Mouse (Mus musculus) neural tube, embryonic 15.5 days (tissue): ENCODE measurements around the gene Hirip3. TPM values are rescaled to one million over a fixed set of nuclear protein-coding genes. Genes with fewer than 3 reads are reported as not detected.

Source experiments
- polyA plus RNA-seq: library from polyadenylated mRNA; unstranded; fragments of >200 nt; fragmentation: Nextera tagmentation; extraction: Ambion mirVana; gene quantifications from 2 replicates; pipeline ENCODE4 v1.2.1, GENCODE M21; 2015

Hirip3 gene
- polyA plus RNA-seq, 1 experiment from 2014 or later: 20.3 TPM

Other genes with a start within 250 kb of the Hirip3 start
- 12.4 and 13.9 TPM in 2 replicates for gene Nupr1, start 231.1 kb upstream of the Hirip3 start, polyA plus RNA-seq
- 53.2 and 64.5 TPM in 2 replicates for gene Sgf29, start 212.7 kb upstream of the Hirip3 start, polyA plus RNA-seq
- 3.4 and 5.1 TPM in 2 replicates for gene Sult1a1, start 185.5 kb upstream of the Hirip3 start, polyA plus RNA-seq
- gene Bola2, start 166.6 kb upstream of the Hirip3 start, polyA plus RNA-seq: 131 and 154 TPM in 2 replicates
- gene Slx1b, start 166.2 kb upstream of the Hirip3 start, polyA plus RNA-seq: 13.9 and 18.2 TPM in 2 replicates
- gene Coro1a, start 154.2 kb upstream of the Hirip3 start, polyA plus RNA-seq: 120 and 192 TPM in 2 replicates
- gene Mapk3, start 102.4 kb upstream of the Hirip3 start, polyA plus RNA-seq: 104 and 105 TPM in 2 replicates
- 1.0 and 1.5 TPM in 2 replicates for gene Gdpd3, start 95.6 kb upstream of the Hirip3 start, polyA plus RNA-seq
- gene Ypel3, start 85.0 kb upstream of the Hirip3 start, polyA plus RNA-seq: 187 and 207 TPM in 2 replicates
- 0.34 and 0.35 TPM in 2 replicates for gene Tbx6, start 80.5 kb upstream of the Hirip3 start, polyA plus RNA-seq
- 154 and 188 TPM in 2 replicates for gene Ppp4c, start 69.5 kb upstream of the Hirip3 start, polyA plus RNA-seq
- 48.2 and 54.4 TPM in 2 replicates for gene Fam57b, start 64.3 kb upstream of the Hirip3 start, polyA plus RNA-seq
- gene 4930451I11Rik, start 30.3 kb upstream of the Hirip3 start, polyA plus RNA-seq: not detected in 2 replicates
- gene Doc2a, start 14.6 kb upstream of the Hirip3 start, polyA plus RNA-seq: 36.2 and 39.3 TPM in 2 replicates
- 89.4 and 90.5 TPM in 2 replicates for gene Ino80e, start 405 bp downstream of the Hirip3 start, polyA plus RNA-seq
- 52.4 and 55.2 TPM in 2 replicates for gene Taok2, start 22.7 kb downstream of the Hirip3 start, polyA plus RNA-seq
- 30.9 and 31.1 TPM in 2 replicates for gene Tmem219, start 60.9 kb downstream of the Hirip3 start, polyA plus RNA-seq
- gene Kctd13, start 66.9 kb downstream of the Hirip3 start, polyA plus RNA-seq: 102 and 121 TPM in 2 replicates
- 8.9 and 11.7 TPM in 2 replicates for gene Asphd1, start 87.6 kb downstream of the Hirip3 start, polyA plus RNA-seq
- gene Sez6l2, start 88.6 kb downstream of the Hirip3 start, polyA plus RNA-seq: 51.6 and 56.9 TPM in 2 replicates
- 139 and 145 TPM in 2 replicates for gene Cdipt, start 113.9 kb downstream of the Hirip3 start, polyA plus RNA-seq
- 0.82 and 1.0 TPM in 2 replicates for gene Cdiptos, start 114.1 kb downstream of the Hirip3 start, polyA plus RNA-seq
- gene Mvp, start 152.6 kb downstream of the Hirip3 start, polyA plus RNA-seq: 5.2 and 11.6 TPM in 2 replicates
- gene Pagr1b, start 154.5 kb downstream of the Hirip3 start, polyA plus RNA-seq: 0.79 and 1.2 TPM in 2 replicates
- 52.5 and 80.1 TPM in 2 replicates for gene Pagr1a, start 155.4 kb downstream of the Hirip3 start, polyA plus RNA-seq
- 18.8 and 54.5 TPM in 2 replicates for gene Gm42742, start 159.1 kb downstream of the Hirip3 start, polyA plus RNA-seq
- 69.9 and 72.5 TPM in 2 replicates for gene Prrt2, start 159.2 kb downstream of the Hirip3 start, polyA plus RNA-seq
- 78.1 and 82.6 TPM in 2 replicates for gene Maz, start 165.1 kb downstream of the Hirip3 start, polyA plus RNA-seq
- gene Kif22, start 180.5 kb downstream of the Hirip3 start, polyA plus RNA-seq: 20.0 and 40.9 TPM in 2 replicates
- gene Zg16, start 225.4 kb downstream of the Hirip3 start, polyA plus RNA-seq: not detected in 2 replicates
- 2.4 and 8.6 TPM in 2 replicates for gene AI467606, start 229.4 kb downstream of the Hirip3 start, polyA plus RNA-seq